Mouse (Mus musculus) heart, adult 2 months (tissue): ENCODE measurements around the gene 3110082I17Rik. TPM values are rescaled to one million over a fixed set of nuclear protein-coding genes. Genes with fewer than 3 reads are reported as not detected.
A peak's percentile ranks its signal among the peaks of the same experiment; 100 is the strongest.

Source experiments
- DNase-seq, 2 experiments: peaks; one replicate each; pipeline ENCODE4 v3.0.0; 2021
- H3K27ac ChIP-seq: fragments of 200-600 bp; 2 replicates; pipeline ENCODE4 v1.8.1; 2022
- H3K27me3 ChIP-seq: fragments of 200-500 bp; 2 replicates; pipeline ENCODE4 v1.6.1; 2012; ENCODE audit warnings: mild to moderate bottlenecking, low read length, inconsistent platforms, mixed read lengths; ENCODE audit not compliant: control insufficient read depth, insufficient read depth
- H3K36me3 ChIP-seq: fragments of 200-500 bp; 2 replicates; pipeline ENCODE4 v1.6.1; 2012; ENCODE audit warnings: low read length, inconsistent platforms; ENCODE audit not compliant: control insufficient read depth, insufficient read depth
- H3K4me1 ChIP-seq: fragments of 200-500 bp; 2 replicates; pipeline ENCODE4 v1.6.1; 2011; ENCODE audit warnings: low read length; ENCODE audit not compliant: control insufficient read depth, insufficient read depth
- H3K4me3 ChIP-seq: fragments of 200-600 bp; 2 replicates; pipeline ENCODE4 v1.8.1; 2022
- H3K79me2 ChIP-seq: fragments of 200-500 bp; replicated peaks from 2 replicates; pipeline ENCODE4 v1.6.1; 2012; ENCODE audit warnings: mild to moderate bottlenecking, inconsistent platforms, low read length, moderate library complexity, mixed read lengths; ENCODE audit not compliant: control insufficient read depth, insufficient read depth
- H3K9ac ChIP-seq: fragments of 200-500 bp; 2 replicates; pipeline ENCODE4 v1.6.1; 2012; ENCODE audit warnings: low read depth, mild to moderate bottlenecking, control low read depth, inconsistent platforms, low read length, mixed read lengths
- CTCF ChIP-seq: fragments of 200-600 bp; IDR thresholded peaks from 2 replicates; pipeline ENCODE4 v1.8.1; 2022; ENCODE audit warnings: antibody characterized with exemption, mild to moderate bottlenecking, moderate library complexity
- EP300 ChIP-seq: fragments of 200-500 bp; IDR thresholded peaks from 2 replicates; pipeline ENCODE4 v1.6.1; 2011; ENCODE audit warnings: low read depth, low read length, control low read depth; ENCODE audit not compliant: insufficient read depth
- POLR2A ChIP-seq: fragments of 200-500 bp; IDR thresholded peaks from 2 replicates; pipeline ENCODE4 v1.6.1; 2011; ENCODE audit warnings: mild to moderate bottlenecking, low read depth, low read length, control low read depth; ENCODE audit not compliant: insufficient read depth
- WGBS: fragments of 180-500 bp; shearing (Covaris S2); methylation state at CpG from one replicate; pipeline ENCODE4 v1.1.7; 2018; 5-methylcytosine and 5-hydroxymethylcytosine counted together
- intact Hi-C: fragments of 180-260 bp; cut with DNase I; formaldehyde crosslinking; loops from one replicate; pipeline ENCODE4 v1.15.1; 2025
- polyA plus RNA-seq: library from polyadenylated mRNA; depleted of rRNA; stranded (reverse); fragments of >200 nt; gene quantifications from 2 replicates; pipeline ENCODE4 v1.2.3, GENCODE M21; 2012
- total RNA-seq, 2 experiments: library from RNA; stranded (reverse); gene quantifications; 2 replicates each; pipeline ENCODE4 v1.2.3; 2021

The 3110082I17Rik gene
- total and polyA plus RNA-seq, 3 experiments, result 4.9 to 5.7 (median 5.6) TPM

GRCm38 (mm10) chr5:139403692-139404260, 56.6 kb downstream of the 3110082I17Rik start:
- DNase-seq, result no peak
- H3K27me3 ChIP-seq, result no peaks in the 10 kb centered on the region
- H3K4me3 ChIP-seq, result no peak overlapping the region
- peaks cover 22% of the 10 kb centered on the region for H3K4me1 ChIP-seq
- no peak overlapping the region for H3K9ac ChIP-seq
- TF ChIP-seq POLR2A, result no peak
- TF ChIP-seq EP300, result no peak
- no peak for TF ChIP-seq CTCF
- H3K79me2 ChIP-seq, result 0 out of 2 replicates have a peak, but pooled peaks cover 2% of the 10 kb centered on the region
- WGBS, result 82% methylated on average over 8 of the region's 8 CpGs
- H3K36me3 ChIP-seq, result peaks cover under 1% of the 10 kb centered on the region; the same call in 1 of the 2 replicates
- intact Hi-C loops, result no loop called here
- H3K27ac ChIP-seq, result no peak overlapping the region

GRCm38 (mm10) chr5:139402106-139402505, 58.2 kb downstream of the 3110082I17Rik start:
- DNase-seq, result no peak
- Histone ChIP-seq H3K4me1 (peaks cover 24% of the 10 kb centered on the region), H3K4me3 (no peak overlapping the region), H3K36me3 (no peaks in the 10 kb centered on the region), H3K27me3 (no peaks in the 10 kb centered on the region), H3K79me2 (0 out of 2 replicates have a peak, but pooled peaks cover 2% of the 10 kb centered on the region), H3K9ac (no peak overlapping the region), H3K27ac (no peak overlapping the region)
- 94% methylated on average over 2 of the region's 2 CpGs for WGBS
- intact Hi-C loops, result no loop called here
- TF ChIP-seq POLR2A (no peak), EP300 (no peak), CTCF (no peak)

GRCm38 (mm10) chr5:139399991-139400390, 60.3 kb downstream of the 3110082I17Rik start:
- 64% methylated on average over 14 of the region's 14 CpGs for WGBS
- Histone ChIP-seq H3K36me3 (no peaks in the 10 kb centered on the region), H3K9ac (no peak overlapping the region), H3K27ac (no peak overlapping the region), H3K27me3 (no peaks in the 10 kb centered on the region), H3K79me2 (peaks cover 2% of the 10 kb centered on the region; the same call in 1 of the 2 replicates), H3K4me3 (no peak overlapping the region), H3K4me1 (peaks cover 22% of the 10 kb centered on the region)
- intact Hi-C loops, result no loop called here
- TF ChIP-seq CTCF (no peak), POLR2A (no peak), EP300 (no peak)
- DNase-seq, result no peak

- intact Hi-C loops, result loop anchor here (1.0 kb wide), 1 partner anchor 34 kb away; no protein-coding TSS in a partner anchor
- no peaks in the 10 kb centered on the region for H3K27me3 ChIP-seq
- H3K4me3 ChIP-seq, result no peak overlapping the region
- H3K79me2 ChIP-seq, result peaks cover 1% of the 10 kb centered on the region; the same call in 1 of the 2 replicates
- H3K27ac ChIP-seq, result peak overlapping the region; percentile 36
- no peak for DNase-seq
- TF ChIP-seq EP300 (no peak), POLR2A (no peak), CTCF (no peak)
- H3K4me1 ChIP-seq, result peaks cover 17% of the 10 kb centered on the region
- peak overlapping the region; percentile 20; the same call in 1 of the 2 replicates for H3K9ac ChIP-seq
- no peaks in the 10 kb centered on the region for H3K36me3 ChIP-seq
- WGBS, result 66% methylated on average over 5 of the region's 5 CpGs
Observed at GRCm38 (mm10) chr5:139398786-139399185, 61.5 kb downstream of the 3110082I17Rik start.

- no peak overlapping the region for H3K4me3 ChIP-seq
Observed at GRCm38 (mm10) chr5:139397959-139398753, 62.2 kb downstream of the 3110082I17Rik start.

More at GRCm38 (mm10) chr5:139397959-139398753, 62.2 kb downstream of the 3110082I17Rik start:
- DNase-seq, result peak; percentile 94
- WGBS, result 8% methylated on average over 5 of the region's 5 CpGs
- intact Hi-C loops, result loop anchor here (1.0 kb wide), 1 partner anchor 34 kb away; no protein-coding TSS in a partner anchor
- Histone ChIP-seq H3K79me2 (no peaks in the 10 kb centered on the region; the same call in 1 of the 2 replicates), H3K4me1 (peaks cover 17% of the 10 kb centered on the region), H3K36me3 (no peaks in the 10 kb centered on the region), H3K27me3 (no peaks in the 10 kb centered on the region), H3K9ac (peak overlapping the region; percentile 23; the same call in 1 of the 2 replicates), H3K27ac (peak overlapping the region; percentile 40)
- peak; percentile 99 for TF ChIP-seq EP300
- TF ChIP-seq POLR2A, result 0 out of 2 replicates have a peak, but pooled peaks have one; percentile 38
- TF ChIP-seq CTCF, result peak; percentile 96
